Mouse (Mus musculus) kidney, adult 2 months (tissue): ENCODE results near the gene Igfbp2.

ENCODE experiments used
- CTCF ChIP-seq: fragments of 200-500 bp; conservative IDR thresholded peaks from 2 replicates; pipeline ENCODE4 v1.5.1; 2011; ENCODE audit warnings: low read depth, mild to moderate bottlenecking, control low read depth, low read length, moderate library complexity, mixed read lengths; ENCODE audit not compliant: insufficient read depth, insufficient read length
- POLR2A ChIP-seq: fragments of 200-500 bp; IDR thresholded peaks from one replicate; pipeline ENCODE4 v1.6.1; 2011; ENCODE audit warnings: low read depth, low read length, control low read depth

- TF ChIP-seq CTCF (no peak), POLR2A (no peak)
Measured at GRCm38 (mm10) chr1:72809951-72810675, 14.2 kb upstream of the Igfbp2 start.
